Mouse (Mus musculus): ENCODE data around the gene Synj2. TPM values are rescaled to one million over a fixed set of nuclear protein-coding genes. Genes with fewer than 3 reads are reported as not detected.
A peak's percentile ranks its signal among the peaks of the same experiment; 100 is the strongest.

Gene Synj2
- polyA plus RNA-seq, 1 experiment = 7.6 TPM

GRCm38 (mm10) chr17:5970298-5970821, 29.3 kb downstream of the Synj2 start:
- Histone ChIP-seq H3K36me3 (ENCODE audit: control insufficient read depth, insufficient read depth, low read length, poor library complexity, severe bottlenecking) (no peaks in the 10 kb centered on the region), H3K27me3 (ENCODE audit: control insufficient read depth, insufficient read depth, low read length, poor library complexity, severe bottlenecking) (no peaks in the 10 kb centered on the region), H3K9ac (ENCODE audit: low read depth, poor library complexity, severe bottlenecking) (no peak overlapping the region), H3K4me1 (ENCODE audit: control insufficient read depth, insufficient read depth, low read length) (peaks cover 2% of the 10 kb centered on the region), H3K9me3 (replicated peaks; ENCODE audit: control insufficient read depth, insufficient read depth, low read length, poor library complexity, severe bottlenecking) (no peaks in the 10 kb centered on the region), H3K4me3 (ENCODE audit: low read depth, low read length) (no peak overlapping the region), H3K27ac (ENCODE audit: insufficient read depth, low read length) (no peak overlapping the region)
- TF ChIP-seq CTCF (IDR thresholded peaks at IDR 0.05; ENCODE audit: low read depth, low read length) = no peak
- no peak for TF ChIP-seq EP300 (IDR thresholded peaks at IDR 0.05; ENCODE audit: insufficient read depth, low read depth, low read length)
- no peak for TF ChIP-seq POLR2A (IDR thresholded peaks at IDR 0.05; ENCODE audit: insufficient read depth, low read length)

GRCm38 (mm10) chr17:5973536-5973935, 32.5 kb downstream of the Synj2 start:
- Histone ChIP-seq H3K27me3 (ENCODE audit: control insufficient read depth, insufficient read depth, low read length, poor library complexity, severe bottlenecking) (no peaks in the 10 kb centered on the region), H3K36me3 (ENCODE audit: control insufficient read depth, insufficient read depth, low read length, poor library complexity, severe bottlenecking) (no peaks in the 10 kb centered on the region), H3K4me3 (ENCODE audit: low read depth, low read length) (no peak overlapping the region), H3K9ac (ENCODE audit: low read depth, poor library complexity, severe bottlenecking) (no peak overlapping the region), H3K4me1 (ENCODE audit: control insufficient read depth, insufficient read depth, low read length) (peaks cover 3% of the 10 kb centered on the region), H3K27ac (ENCODE audit: insufficient read depth, low read length) (0 out of 2 replicates have a peak overlapping the region, but pooled peaks have one; percentile 21), H3K9me3 (replicated peaks; ENCODE audit: control insufficient read depth, insufficient read depth, low read length, poor library complexity, severe bottlenecking) (no peaks in the 10 kb centered on the region)
- TF ChIP-seq CTCF (IDR thresholded peaks at IDR 0.05; ENCODE audit: low read depth, low read length) (no peak), POLR2A (IDR thresholded peaks at IDR 0.05; ENCODE audit: insufficient read depth, low read length) (no peak), EP300 (IDR thresholded peaks at IDR 0.05; ENCODE audit: insufficient read depth, low read depth, low read length) (no peak)

- Histone ChIP-seq H3K4me3 (ENCODE audit: low read depth, low read length) (peak overlapping the region; percentile 29), H3K9ac (ENCODE audit: low read depth, poor library complexity, severe bottlenecking) (peak overlapping the region; percentile 16)
These were observed 34.3 kb downstream of the Synj2 start for GRCm38 (mm10) chr17:5975099-5975977.

GRCm38 (mm10) chr17:5976221-5977055, 35.4 kb downstream of the Synj2 start:
- no peak for TF ChIP-seq EP300 (IDR thresholded peaks at IDR 0.05; ENCODE audit: insufficient read depth, low read depth, low read length)
- no peak for TF ChIP-seq POLR2A (IDR thresholded peaks at IDR 0.05; ENCODE audit: insufficient read depth, low read length)
- TF ChIP-seq CTCF (IDR thresholded peaks at IDR 0.05; ENCODE audit: low read depth, low read length) = no peak
- Histone ChIP-seq H3K27me3 (ENCODE audit: control insufficient read depth, insufficient read depth, low read length, poor library complexity, severe bottlenecking) (no peaks in the 10 kb centered on the region), H3K4me1 (ENCODE audit: control insufficient read depth, insufficient read depth, low read length) (peaks cover 8% of the 10 kb centered on the region), H3K4me3 (ENCODE audit: low read depth, low read length) (peak overlapping the region; percentile 29), H3K36me3 (ENCODE audit: control insufficient read depth, insufficient read depth, low read length, poor library complexity, severe bottlenecking) (no peaks in the 10 kb centered on the region), H3K9ac (ENCODE audit: low read depth, poor library complexity, severe bottlenecking) (peak overlapping the region; percentile 16), H3K9me3 (replicated peaks; ENCODE audit: control insufficient read depth, insufficient read depth, low read length, poor library complexity, severe bottlenecking) (no peaks in the 10 kb centered on the region), H3K27ac (ENCODE audit: insufficient read depth, low read length) (peak overlapping the region; percentile 90)

More at GRCm38 (mm10) chr17:5975099-5975977, 34.3 kb downstream of the Synj2 start:
- TF ChIP-seq EP300 (IDR thresholded peaks at IDR 0.05; ENCODE audit: insufficient read depth, low read depth, low read length) (no peak), CTCF (IDR thresholded peaks at IDR 0.05; ENCODE audit: low read depth, low read length) (no peak), POLR2A (IDR thresholded peaks at IDR 0.05; ENCODE audit: insufficient read depth, low read length) (no peak)
- Histone ChIP-seq H3K27me3 (ENCODE audit: control insufficient read depth, insufficient read depth, low read length, poor library complexity, severe bottlenecking) (no peaks in the 10 kb centered on the region), H3K9me3 (replicated peaks; ENCODE audit: control insufficient read depth, insufficient read depth, low read length, poor library complexity, severe bottlenecking) (no peaks in the 10 kb centered on the region), H3K4me1 (ENCODE audit: control insufficient read depth, insufficient read depth, low read length) (peaks cover 8% of the 10 kb centered on the region), H3K36me3 (ENCODE audit: control insufficient read depth, insufficient read depth, low read length, poor library complexity, severe bottlenecking) (no peaks in the 10 kb centered on the region), H3K27ac (ENCODE audit: insufficient read depth, low read length) (peak overlapping the region; percentile 90; the same call in 1 of the 2 replicates)

- Histone ChIP-seq H3K9ac (ENCODE audit: low read depth, poor library complexity, severe bottlenecking) (peak overlapping the region; percentile 16), H3K4me3 (ENCODE audit: low read depth, low read length) (0 out of 2 replicates have a peak overlapping the region, but pooled peaks have one; percentile 0), H3K27me3 (ENCODE audit: control insufficient read depth, insufficient read depth, low read length, poor library complexity, severe bottlenecking) (no peaks in the 10 kb centered on the region), H3K27ac (ENCODE audit: insufficient read depth, low read length) (peak overlapping the region; percentile 90), H3K4me1 (ENCODE audit: control insufficient read depth, insufficient read depth, low read length) (peaks cover 9% of the 10 kb centered on the region), H3K9me3 (replicated peaks; ENCODE audit: control insufficient read depth, insufficient read depth, low read length, poor library complexity, severe bottlenecking) (no peaks in the 10 kb centered on the region), H3K36me3 (ENCODE audit: control insufficient read depth, insufficient read depth, low read length, poor library complexity, severe bottlenecking) (no peaks in the 10 kb centered on the region)
- TF ChIP-seq POLR2A (IDR thresholded peaks at IDR 0.05; ENCODE audit: insufficient read depth, low read length) (no peak), EP300 (IDR thresholded peaks at IDR 0.05; ENCODE audit: insufficient read depth, low read depth, low read length) (no peak), CTCF (IDR thresholded peaks at IDR 0.05; ENCODE audit: low read depth, low read length) (no peak)
These were observed 36.2 kb downstream of the Synj2 start for GRCm38 (mm10) chr17:5977056-5977920.
